Mouse (Mus musculus): ENCODE results near the gene Wwc2. TPM values are rescaled to one million over a fixed set of nuclear protein-coding genes. Genes with fewer than 3 reads are reported as not detected.

Gene Wwc2
- total and polyA plus RNA-seq, 2 experiments from 2014 or later, result 8.2 to 18.5 TPM

DNA sequence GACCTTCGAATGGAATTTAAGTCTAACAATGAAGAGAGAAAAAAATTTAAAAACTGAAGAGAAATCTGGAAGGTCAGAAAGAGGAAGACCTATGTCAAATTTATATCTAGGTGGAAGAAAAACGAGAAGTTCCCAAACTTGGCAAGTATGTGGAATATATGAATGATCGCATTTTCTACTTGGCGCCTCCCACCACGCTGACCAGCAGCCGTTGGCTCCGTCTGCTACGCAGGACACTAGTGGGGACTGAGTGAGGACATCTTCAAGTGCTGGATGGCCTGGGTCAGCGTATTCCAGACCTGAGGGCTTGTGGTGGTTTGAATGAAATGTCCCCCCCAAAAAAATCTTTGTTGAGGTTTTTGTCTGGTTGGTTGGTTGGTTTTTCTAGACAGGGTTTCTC, 84.6 kb downstream of the Wwc2 start:
- WGBS, result 71% methylated on average over 9 of the region's 9 CpGs
- Histone ChIP-seq H3K4me1 (ENCODE audit: control insufficient read depth, insufficient read depth) (peaks cover 7% of the 10 kb centered on the region), H3K9me3 (replicated peaks; ENCODE audit: control insufficient read depth, low read length) (0 out of 2 replicates have a peak, but pooled peaks cover 5% of the 10 kb centered on the region), H3K36me3 (replicated peaks; ENCODE audit: control insufficient read depth, insufficient read depth, low read length) (no peaks in the 10 kb centered on the region), H3K4me3 (ENCODE audit: low read depth, low read length) (no peak overlapping the region), H3K27ac (ENCODE audit: low read depth) (no peak overlapping the region), H3K27me3 (ENCODE audit: control insufficient read depth, insufficient read depth, low read length) (no peaks in the 10 kb centered on the region), H3K4me2 (ENCODE audit: low read depth, low read length) (no peak overlapping the region), H3K9ac (replicated peaks; ENCODE audit: low read depth, low read length) (no peak overlapping the region)
- DNase-seq (ENCODE audit: low spot score) (no peak), ATAC-seq (ENCODE audit: insufficient read depth, low read depth) (no peak)
- TF ChIP-seq CTCF (IDR thresholded peaks at IDR 0.05; ENCODE audit: low read depth) (no peak), EP300 (IDR thresholded peaks at IDR 0.05; ENCODE audit: low read depth) (no peak)

DNA sequence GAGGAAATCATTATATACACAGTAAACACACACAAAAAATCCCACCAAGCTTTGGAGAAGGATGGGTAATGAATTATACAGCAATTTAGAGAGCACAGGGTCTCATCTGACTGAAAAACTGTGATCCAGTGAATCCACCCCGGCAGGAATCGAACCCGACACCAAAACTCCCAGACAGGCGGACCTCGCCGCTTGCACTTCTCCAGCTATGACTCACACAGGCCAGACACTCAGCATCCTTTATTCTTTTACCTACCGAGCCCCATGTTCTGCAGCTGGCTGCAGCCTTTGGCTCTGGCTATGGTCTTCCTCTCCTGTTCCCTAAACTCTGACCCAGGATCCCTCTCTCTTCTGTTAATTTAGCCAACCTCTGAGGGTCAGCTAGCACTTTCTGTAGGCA, 85.5 kb downstream of the Wwc2 start:
- H3K4me2 ChIP-seq (ENCODE audit: low read depth, low read length), result no peak overlapping the region
- TF ChIP-seq EP300 (IDR thresholded peaks at IDR 0.05; ENCODE audit: low read depth) (no peak), CTCF (IDR thresholded peaks at IDR 0.05; ENCODE audit: low read depth) (no peak)
- WGBS, result 86% methylated on average over 7 of the region's 7 CpGs
- H3K9ac ChIP-seq (replicated peaks; ENCODE audit: low read depth, low read length), result no peak overlapping the region
- H3K27me3 ChIP-seq (ENCODE audit: control insufficient read depth, insufficient read depth, low read length), result no peaks in the 10 kb centered on the region
- H3K4me3 ChIP-seq (ENCODE audit: low read depth, low read length), result no peak overlapping the region
- H3K4me1 ChIP-seq (ENCODE audit: control insufficient read depth, insufficient read depth), result peaks cover 7% of the 10 kb centered on the region
- H3K27ac ChIP-seq (ENCODE audit: low read depth), result no peak overlapping the region
- H3K36me3 ChIP-seq (replicated peaks; ENCODE audit: control insufficient read depth, insufficient read depth, low read length), result 0 out of 2 replicates have a peak, but pooled peaks cover 6% of the 10 kb centered on the region
- 0 out of 2 replicates have a peak, but pooled peaks cover 5% of the 10 kb centered on the region for H3K9me3 ChIP-seq (replicated peaks; ENCODE audit: control insufficient read depth, low read length)
- ATAC-seq (ENCODE audit: insufficient read depth, low read depth) (no peak), DNase-seq (ENCODE audit: low spot score) (no peak)

DNA sequence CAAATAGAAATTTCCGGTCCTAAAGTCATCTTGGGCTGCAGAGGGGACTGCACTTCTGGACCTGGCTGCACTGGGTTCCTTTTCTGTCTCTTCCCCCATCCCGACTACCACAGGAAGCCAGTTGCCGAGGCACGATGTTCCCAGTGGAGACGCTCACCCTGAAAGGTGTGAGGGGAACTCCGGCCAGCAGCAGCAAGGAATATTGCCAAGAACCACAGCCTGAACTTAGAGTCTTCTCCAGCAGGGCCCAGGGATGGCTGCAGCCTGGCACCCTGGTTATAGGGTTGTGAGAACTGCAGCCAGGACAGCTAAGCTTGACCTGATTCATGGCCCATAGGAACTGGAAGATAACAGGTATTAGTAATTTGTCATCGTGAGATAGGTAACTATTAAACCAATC, 86.7 kb downstream of the Wwc2 start:
- H3K27me3 ChIP-seq (ENCODE audit: control insufficient read depth, insufficient read depth, low read length), result no peaks in the 10 kb centered on the region
- H3K4me2 ChIP-seq (ENCODE audit: low read depth, low read length), result no peak overlapping the region
- H3K27ac ChIP-seq (ENCODE audit: low read depth), result no peak overlapping the region
- TF ChIP-seq EP300 (IDR thresholded peaks at IDR 0.05; ENCODE audit: low read depth) (no peak), CTCF (IDR thresholded peaks at IDR 0.05; ENCODE audit: low read depth) (peak; percentile 7; the same call in 1 of the 2 replicates)
- ATAC-seq (ENCODE audit: insufficient read depth, low read depth) (no peak), DNase-seq (ENCODE audit: low spot score) (no peak)
- no peak overlapping the region for H3K9ac ChIP-seq (replicated peaks; ENCODE audit: low read depth, low read length)
- H3K4me1 ChIP-seq (ENCODE audit: control insufficient read depth, insufficient read depth), result peaks cover 7% of the 10 kb centered on the region
- no peaks in the 10 kb centered on the region for H3K9me3 ChIP-seq (replicated peaks; ENCODE audit: control insufficient read depth, low read length)
- peaks cover 14% of the 10 kb centered on the region; the same call in 1 of the 2 replicates for H3K36me3 ChIP-seq (replicated peaks; ENCODE audit: control insufficient read depth, insufficient read depth, low read length)
- no peak overlapping the region for H3K4me3 ChIP-seq (ENCODE audit: low read depth, low read length)
- WGBS, result 42% methylated on average over 7 of the region's 7 CpGs

DNA sequence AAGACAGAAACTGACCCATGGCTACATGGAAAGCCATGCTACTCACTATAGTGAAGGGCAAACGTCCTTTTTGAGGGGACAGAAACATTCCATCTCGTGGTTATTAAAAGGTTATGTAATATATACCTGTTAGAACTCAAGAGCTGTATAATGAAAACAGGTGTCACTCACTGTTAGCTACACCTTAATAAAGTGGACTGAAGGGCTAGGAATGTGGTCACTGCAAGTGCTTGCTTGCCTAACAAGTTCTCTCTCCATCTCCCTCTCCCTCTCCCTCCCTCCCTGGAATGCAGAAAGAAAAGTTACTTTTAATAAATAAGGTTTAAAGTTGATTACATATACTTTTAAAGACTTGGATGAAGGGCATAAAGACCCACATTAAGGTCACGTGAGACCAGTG, 88.0 kb downstream of the Wwc2 start:
- Histone ChIP-seq H3K4me2 (ENCODE audit: low read depth, low read length) (no peak overlapping the region), H3K4me3 (ENCODE audit: low read depth, low read length) (no peak overlapping the region), H3K9me3 (replicated peaks; ENCODE audit: control insufficient read depth, low read length) (no peaks in the 10 kb centered on the region), H3K27me3 (ENCODE audit: control insufficient read depth, insufficient read depth, low read length) (no peaks in the 10 kb centered on the region), H3K27ac (ENCODE audit: low read depth) (no peak overlapping the region), H3K36me3 (replicated peaks; ENCODE audit: control insufficient read depth, insufficient read depth, low read length) (peaks cover 25% of the 10 kb centered on the region), H3K9ac (replicated peaks; ENCODE audit: low read depth, low read length) (no peak overlapping the region), H3K4me1 (ENCODE audit: control insufficient read depth, insufficient read depth) (peaks cover 7% of the 10 kb centered on the region)
- TF ChIP-seq CTCF (IDR thresholded peaks at IDR 0.05; ENCODE audit: low read depth) (no peak), EP300 (IDR thresholded peaks at IDR 0.05; ENCODE audit: low read depth) (no peak)
- no peak for DNase-seq (ENCODE audit: low spot score)
- 89% methylated on average over 3 of the region's 3 CpGs for WGBS
- ATAC-seq (ENCODE audit: insufficient read depth, low read depth), result no peak

DNA sequence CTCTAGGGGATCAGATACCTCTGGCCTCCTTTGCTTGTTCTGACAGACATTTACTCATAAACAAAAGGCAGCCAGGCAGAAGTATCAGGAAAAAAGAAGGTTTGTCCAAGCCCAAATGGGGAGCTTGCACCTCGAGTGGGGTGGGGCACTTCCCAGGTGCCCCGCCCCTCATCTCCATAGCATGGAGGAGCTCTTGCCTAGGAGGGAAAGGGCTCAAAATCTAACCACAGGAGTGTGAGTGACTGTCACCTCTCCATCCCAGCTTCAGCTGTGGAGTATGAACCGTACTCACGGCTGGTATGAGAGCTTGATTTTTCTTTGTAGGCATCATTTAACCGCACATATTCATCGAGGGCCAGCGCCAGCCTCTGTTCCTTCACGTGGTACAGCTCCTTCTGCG, 90.4 kb downstream of the Wwc2 start:
- Histone ChIP-seq H3K4me2 (ENCODE audit: low read depth, low read length) (no peak overlapping the region), H3K4me1 (ENCODE audit: control insufficient read depth, insufficient read depth) (peaks cover 7% of the 10 kb centered on the region), H3K9me3 (replicated peaks; ENCODE audit: control insufficient read depth, low read length) (no peaks in the 10 kb centered on the region), H3K9ac (replicated peaks; ENCODE audit: low read depth, low read length) (no peak overlapping the region), H3K27me3 (ENCODE audit: control insufficient read depth, insufficient read depth, low read length) (no peaks in the 10 kb centered on the region), H3K27ac (ENCODE audit: low read depth) (no peak overlapping the region), H3K36me3 (replicated peaks; ENCODE audit: control insufficient read depth, insufficient read depth, low read length) (peaks cover 43% of the 10 kb centered on the region), H3K4me3 (ENCODE audit: low read depth, low read length) (no peak overlapping the region)
- no peak for ATAC-seq (ENCODE audit: insufficient read depth, low read depth)
- no peak for DNase-seq (ENCODE audit: low spot score)
- TF ChIP-seq EP300 (IDR thresholded peaks at IDR 0.05; ENCODE audit: low read depth) (no peak), CTCF (IDR thresholded peaks at IDR 0.05; ENCODE audit: low read depth) (no peak)
- WGBS, result 89% methylated on average over 9 of the region's 9 CpGs

DNA sequence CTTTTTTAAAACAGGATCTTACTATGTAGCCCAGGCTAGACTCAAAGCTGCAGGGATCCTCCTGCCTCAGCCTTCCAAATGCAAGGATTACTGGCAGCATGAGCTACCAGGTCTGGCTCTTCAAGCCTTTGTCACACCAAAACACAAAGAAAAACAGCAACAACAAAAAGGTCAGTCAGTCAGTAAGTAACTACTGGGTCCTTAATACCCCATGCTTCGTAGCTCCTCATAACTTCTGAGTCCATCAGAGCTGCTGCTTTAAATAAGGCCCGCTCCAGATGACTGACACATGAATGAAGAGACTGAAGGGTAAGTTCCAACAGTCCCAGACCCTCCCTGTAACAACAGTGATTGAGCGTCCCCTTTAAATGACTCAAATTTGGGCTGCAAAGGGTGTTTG, 90.8 kb downstream of the Wwc2 start:
- DNase-seq (ENCODE audit: low spot score), result no peak
- H3K36me3 ChIP-seq (replicated peaks; ENCODE audit: control insufficient read depth, insufficient read depth, low read length), result peaks cover 48% of the 10 kb centered on the region
- no peak overlapping the region for H3K4me2 ChIP-seq (ENCODE audit: low read depth, low read length)
- no peaks in the 10 kb centered on the region for H3K9me3 ChIP-seq (replicated peaks; ENCODE audit: control insufficient read depth, low read length)
- no peak overlapping the region for H3K9ac ChIP-seq (replicated peaks; ENCODE audit: low read depth, low read length)
- no peak overlapping the region for H3K27ac ChIP-seq (ENCODE audit: low read depth)
- no peaks in the 10 kb centered on the region for H3K27me3 ChIP-seq (ENCODE audit: control insufficient read depth, insufficient read depth, low read length)
- H3K4me3 ChIP-seq (ENCODE audit: low read depth, low read length), result no peak overlapping the region
- peaks cover 7% of the 10 kb centered on the region for H3K4me1 ChIP-seq (ENCODE audit: control insufficient read depth, insufficient read depth)
- 96% methylated on average over 3 of the region's 3 CpGs for WGBS
- TF ChIP-seq CTCF (IDR thresholded peaks at IDR 0.05; ENCODE audit: low read depth) (no peak), EP300 (IDR thresholded peaks at IDR 0.05; ENCODE audit: low read depth) (no peak)
- ATAC-seq (ENCODE audit: insufficient read depth, low read depth), result no peak
